Mouse (Mus musculus) urinary bladder, postnatal 25 days (tissue): ENCODE results near the gene Mtrr.
"Not testable (repeated sequence)": the region's sequence is repeated elsewhere in the genome, so short reads cannot be mapped to it uniquely, and the experiment has no call there.

ENCODE experiments used
- DNase-seq: peaks from one replicate; pipeline ENCODE4 v3.0.0; 2022; ENCODE audit warnings: low spot score

Gene Mtrr

DNA sequence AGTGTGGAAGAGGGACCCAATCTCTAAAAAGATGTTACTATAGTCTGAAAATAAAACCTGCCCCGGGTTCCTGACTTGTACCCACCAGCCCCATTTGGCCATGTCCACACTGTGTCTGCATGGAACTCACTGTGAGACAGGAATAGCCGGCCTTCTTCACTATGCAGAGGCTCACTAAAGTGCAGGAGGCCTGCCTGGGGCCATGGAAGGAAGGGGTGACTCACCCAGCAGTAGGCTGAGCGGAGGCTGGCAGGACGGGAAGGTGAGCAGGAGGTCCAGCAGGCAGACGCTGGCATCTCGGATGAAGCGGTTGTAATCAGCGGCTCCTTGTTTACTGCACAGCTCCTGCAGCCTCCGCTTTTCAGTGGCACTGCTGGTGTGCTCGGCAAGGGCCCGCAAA is 13.4 kb downstream of the Mtrr start:
- DNase-seq, result no peak

DNA sequence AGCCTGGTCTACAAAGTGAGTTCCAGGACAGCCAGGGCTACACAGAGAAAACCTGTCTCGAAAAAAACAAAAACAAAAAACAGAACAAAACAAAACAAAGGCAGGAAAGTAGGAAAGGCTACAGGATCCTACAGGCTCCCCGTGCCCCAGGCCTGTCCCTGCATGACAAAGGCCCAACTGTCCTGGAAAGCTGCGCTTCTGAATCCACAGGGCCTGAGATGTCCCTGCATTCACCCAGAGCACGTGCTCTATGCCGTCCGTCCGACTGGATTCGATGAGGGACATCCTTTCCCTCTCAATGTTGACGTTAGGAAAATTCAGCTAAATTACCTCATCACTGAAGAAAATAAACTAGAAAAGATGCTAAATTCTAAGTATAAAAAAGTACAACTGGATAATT is 13.8 kb downstream of the Mtrr start:
- no peak for DNase-seq

- not testable (repeated sequence) for DNase-seq
Measured at GRCm38 (mm10) chr13:68553391-68553790, 28.6 kb downstream of the Mtrr start.
